Mouse (Mus musculus) thymus, postnatal 10 days (tissue): ENCODE data around the gene Msgn1.
A peak's percentile ranks its signal among the peaks of the same experiment; 100 is the strongest.

Source experiments
- DNase-seq, 2 experiments: peaks; one replicate each; pipeline ENCODE4 v3.0.0; 2021; ENCODE audit warnings: low spot score in 2 of 2

The Msgn1 gene

GRCm38 (mm10) chr12:11208872-11209271 is at the start of gene Msgn1:
Gene Msgn1 (minus strand): TSS chr12:11208972.
- no peak for DNase-seq

- no peak for DNase-seq
These were observed 41.5 kb upstream of the Msgn1 start for GRCm38 (mm10) chr12:11250322-11250721.

- DNase-seq, result no peak
These were observed 38.7 kb upstream of the Msgn1 start for GRCm38 (mm10) chr12:11247460-11247859.

GRCm38 (mm10) chr12:11235996-11236395 is 27.2 kb upstream of the Msgn1 start:
- DNase-seq, result no peak

- peak in 1 of 2 experiments; percentile 10 for DNase-seq
These were observed 21.5 kb upstream of the Msgn1 start for GRCm38 (mm10) chr12:11230267-11230666.

- DNase-seq, result no peak
These were observed 17.9 kb upstream of the Msgn1 start for GRCm38 (mm10) chr12:11226529-11227268.

- no peak for DNase-seq
These were observed 17.4 kb upstream of the Msgn1 start for GRCm38 (mm10) chr12:11226123-11226522.

GRCm38 (mm10) chr12:11224722-11225121 is 15.9 kb upstream of the Msgn1 start:
- no peak for DNase-seq

GRCm38 (mm10) chr12:11223090-11223489 is 14.3 kb upstream of the Msgn1 start:
- DNase-seq, result no peak

GRCm38 (mm10) chr12:11222566-11222965 is 13.8 kb upstream of the Msgn1 start:
- DNase-seq, result no peak

GRCm38 (mm10) chr12:11221524-11222330 is 13.0 kb upstream of the Msgn1 start:
- no peak for DNase-seq

- DNase-seq, result no peak
These were observed 9.0 kb upstream of the Msgn1 start for GRCm38 (mm10) chr12:11217726-11218250.

- DNase-seq, result no peak
These were observed 7.7 kb upstream of the Msgn1 start for GRCm38 (mm10) chr12:11216454-11216853.

- DNase-seq, result no peak
These were observed 6.8 kb upstream of the Msgn1 start for GRCm38 (mm10) chr12:11215555-11215954.

GRCm38 (mm10) chr12:11214776-11215175 is 6.0 kb upstream of the Msgn1 start:
- no peak for DNase-seq

- no peak for DNase-seq
These were observed 4.1 kb upstream of the Msgn1 start for GRCm38 (mm10) chr12:11212881-11213280.

GRCm38 (mm10) chr12:11210361-11210760 is 1.6 kb upstream of the Msgn1 start:
- DNase-seq, result no peak

- DNase-seq, result no peak
These were observed 864 bp upstream of the Msgn1 start for GRCm38 (mm10) chr12:11209636-11210035.

GRCm38 (mm10) chr12:11206321-11206720 is 2.5 kb downstream of the Msgn1 start:
- DNase-seq, result no peak

GRCm38 (mm10) chr12:11203694-11204665 is 4.8 kb downstream of the Msgn1 start:
- no peak for DNase-seq

- DNase-seq, result no peak
These were observed 6.3 kb downstream of the Msgn1 start for GRCm38 (mm10) chr12:11202476-11202875.

- no peak for DNase-seq
These were observed 8.1 kb downstream of the Msgn1 start for GRCm38 (mm10) chr12:11200711-11201110.
